Mouse (Mus musculus): ENCODE data around the gene Lrrn4.

GRCm38 (mm10) chr2:132898211-132898610, 17.5 kb upstream of the Lrrn4 start:
- no peak for TF ChIP-seq CTCF (conservative IDR thresholded peaks at IDR 0.05; ENCODE audit: insufficient read depth, insufficient read length, low read depth, low read length)
- no peak for TF ChIP-seq POLR2A (IDR thresholded peaks at IDR 0.05; ENCODE audit: low read depth, low read length)
